Mouse (Mus musculus) midbrain, postnatal 0 days (tissue): ENCODE results near the gene Mrpl33. TPM values are rescaled to one million over a fixed set of nuclear protein-coding genes. Genes with fewer than 3 reads are reported as not detected.

ENCODE experiments used
- ATAC-seq: fragments of 200-750 bp; cut with Nextera tagmentation; 2 replicates; pipeline ENCODE4 v1.8.0; 2017; ENCODE audit warnings: moderate number of reproducible peaks, mild to moderate bottlenecking, moderate TSS enrichment, moderate library complexity; ENCODE audit not compliant: low FRiP score
- DNase-seq: peaks from one replicate; pipeline ENCODE4 v3.0.0-alpha.2; 2015; ENCODE audit warnings: low spot score
- H3K27ac ChIP-seq: fragments of 300-500 bp; sonication (generic); 2 replicates; pipeline ENCODE4 v1.5.1; 2014; ENCODE audit warnings: low read depth, mild to moderate bottlenecking, low read length, mixed read lengths
- H3K27me3 ChIP-seq: fragments of 300-500 bp; sonication (generic); 2 replicates; pipeline ENCODE4 v1.6.1; 2014; ENCODE audit warnings: low read length, control low read depth, mixed read lengths; ENCODE audit not compliant: insufficient read depth
- H3K36me3 ChIP-seq: fragments of 300-500 bp; sonication (generic); 2 replicates; pipeline ENCODE4 v1.6.1; 2014; ENCODE audit warnings: low read length, control low read depth, mixed read lengths; ENCODE audit not compliant: insufficient read depth
- H3K4me1 ChIP-seq: fragments of 300-500 bp; sonication (generic); 2 replicates; pipeline ENCODE4 v1.6.1; 2014; ENCODE audit warnings: mild to moderate bottlenecking, control low read depth, antibody characterized with exemption, low read length, mixed read lengths; ENCODE audit not compliant: insufficient read depth
- H3K4me2 ChIP-seq: fragments of 300-500 bp; sonication (generic); 2 replicates; pipeline ENCODE4 v1.6.1; 2014; ENCODE audit warnings: low read depth, mild to moderate bottlenecking, low read length, mixed read lengths; ENCODE audit not compliant: poor library complexity, severe bottlenecking
- H3K4me3 ChIP-seq: fragments of 300-500 bp; sonication (generic); 2 replicates; pipeline ENCODE4 v1.5.1; 2014; ENCODE audit warnings: low read depth, mild to moderate bottlenecking, low read length, moderate library complexity
- H3K9ac ChIP-seq: fragments of 300-500 bp; sonication (generic); replicated peaks from 2 replicates; pipeline ENCODE4 v1.6.1; 2014; ENCODE audit warnings: mild to moderate bottlenecking, low read length, moderate library complexity, mixed read lengths; ENCODE audit not compliant: poor library complexity, severe bottlenecking
- H3K9me3 ChIP-seq: fragments of 300-500 bp; sonication (generic); 2 replicates; pipeline ENCODE4 v1.6.1; 2016; ENCODE audit warnings: low read length, control low read depth
- CTCF ChIP-seq: IDR thresholded peaks from 2 replicates; pipeline ENCODE4 v1.5.1; 2016; ENCODE audit warnings: antibody characterized with exemption, mild to moderate bottlenecking
- WGBS: fragments of 180-500 bp; shearing (Covaris S2); extraction: QIAGEN DNeasy Blood & Tissue Kit; methylation state at CpG from one replicate; pipeline ENCODE4 v1.1.7; 2014; 5-methylcytosine and 5-hydroxymethylcytosine counted together
- polyA plus RNA-seq: library from polyadenylated mRNA; unstranded; fragments of >200 nt; fragmentation: Nextera tagmentation; extraction: Ambion mirVana; gene quantifications from 2 replicates; pipeline ENCODE4 v1.2.1, GENCODE M21; 2015
- total RNA-seq: library from RNA; depleted of rRNA; stranded (reverse); fragments of >200 nt; gene quantifications from 2 replicates; pipeline ENCODE4 v1.2.3, GENCODE M21; 2014; rRNA removed

Mrpl33 gene
- 79.9 and 114 TPM in 2 replicates for total RNA-seq
- 283 and 291 TPM in 2 replicates for polyA plus RNA-seq

DNA sequence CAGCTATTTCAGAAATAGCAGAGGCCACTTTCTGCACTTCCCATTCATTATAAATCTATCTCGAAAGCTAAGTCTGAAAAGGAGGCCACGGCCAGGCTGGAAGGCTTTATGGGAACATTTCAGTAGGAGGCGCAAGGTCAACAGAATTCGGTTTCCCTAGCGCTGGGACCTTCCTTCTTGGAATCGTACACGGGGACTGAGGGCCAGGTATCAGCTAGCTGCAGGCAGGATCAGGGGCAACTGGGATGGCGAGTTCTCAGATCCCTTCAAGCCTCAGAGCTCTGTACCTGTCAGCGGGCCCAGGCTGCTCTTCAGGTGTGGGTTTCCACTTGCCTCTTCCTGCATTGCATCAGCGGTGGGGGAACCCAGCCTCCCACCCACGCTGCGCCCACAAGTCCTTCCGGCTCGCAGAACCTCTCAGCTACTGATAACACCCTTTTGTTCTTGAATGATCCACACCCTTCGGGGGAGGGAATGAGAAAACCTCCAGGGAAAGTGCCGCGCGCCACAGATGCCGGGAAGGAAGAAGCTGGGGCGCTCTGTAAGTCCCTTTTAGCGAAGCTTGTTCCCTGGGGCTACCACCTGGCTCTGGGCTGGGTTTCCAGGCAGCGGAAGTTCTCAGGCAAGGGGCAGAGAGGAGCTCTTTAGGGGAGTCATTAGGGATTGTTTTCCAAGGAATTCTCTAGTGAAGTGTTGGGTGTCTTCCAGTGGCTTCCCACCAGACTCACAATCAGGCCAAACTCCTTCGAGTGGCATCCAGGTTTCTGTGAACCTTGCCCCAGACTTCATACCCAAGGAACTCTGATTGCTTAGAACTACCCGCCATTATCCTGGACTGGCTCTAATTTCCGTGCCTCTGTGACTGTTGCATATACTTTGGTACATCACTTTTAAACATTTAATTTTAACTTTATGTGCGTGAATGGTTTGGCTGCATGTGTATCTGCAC is at the start of gene Mrpl33:
Gene Mrpl33 (plus strand): TSS at position 455 of the 949 bp plus-strand sequence.
- peak; percentile 61 for DNase-seq
- H3K4me1 ChIP-seq: peaks cover 4% of the 10 kb centered on the region
- peak within 1 kb of the TSS; percentile 30 for H3K4me3 ChIP-seq
- ATAC-seq: 0 out of 2 replicates have a peak, but pooled peaks have one; percentile 10
- no peaks in the 10 kb centered on the region for H3K27me3 ChIP-seq
- no peaks in the 10 kb centered on the region for H3K36me3 ChIP-seq
- H3K4me2 ChIP-seq: peak within 1 kb of the TSS; percentile 49
- peak; percentile 60 for TF ChIP-seq CTCF
- WGBS: 7% methylated on average over 26 of the region's 26 CpGs
- H3K9me3 ChIP-seq: no peaks in the 10 kb centered on the region
- H3K27ac ChIP-seq: no peak within 1 kb of the TSS
- H3K9ac ChIP-seq: peak within 1 kb of the TSS; percentile 34; the same call in 1 of the 2 replicates

- no peak overlapping the region for H3K27ac ChIP-seq
- no peak for TF ChIP-seq CTCF
- no peaks in the 10 kb centered on the region for H3K4me1 ChIP-seq
- no peak overlapping the region for H3K9ac ChIP-seq
- peaks cover 21% of the 10 kb centered on the region; the same call in 1 of the 2 replicates for H3K36me3 ChIP-seq
- no peak for DNase-seq
- H3K4me3 ChIP-seq: no peak overlapping the region
- WGBS: 38% methylated on average over 1 of the region's 1 CpGs
- H3K9me3 ChIP-seq: no peaks in the 10 kb centered on the region
- no peak for ATAC-seq
- no peaks in the 10 kb centered on the region for H3K27me3 ChIP-seq
- no peak overlapping the region for H3K4me2 ChIP-seq
Measured at GRCm38 (mm10) chr5:31559401-31559800, 37.3 kb upstream of the Mrpl33 start.

DNA sequence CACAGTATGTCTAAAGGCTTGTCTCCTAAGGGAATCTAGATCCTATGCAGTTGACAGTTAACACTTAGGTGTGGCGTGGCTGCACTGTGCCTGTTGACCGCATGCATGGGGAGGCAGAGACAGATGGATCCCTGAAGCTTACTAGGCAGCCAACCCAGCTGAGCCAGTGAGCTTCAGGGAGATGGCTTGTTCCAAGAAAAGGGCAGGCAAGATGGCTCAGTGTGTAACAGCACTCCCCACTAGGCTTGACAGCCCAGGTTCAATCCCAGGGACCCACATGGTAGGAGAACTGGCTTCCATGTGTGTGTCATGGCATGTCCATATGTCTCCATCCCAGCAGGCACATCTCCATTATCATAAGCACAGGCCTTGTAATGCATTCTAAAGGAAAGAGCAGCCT is 36.4 kb upstream of the Mrpl33 start:
- Histone ChIP-seq H3K9me3 (no peaks in the 10 kb centered on the region), H3K4me2 (no peak overlapping the region), H3K9ac (no peak overlapping the region), H3K4me3 (no peak overlapping the region), H3K4me1 (no peaks in the 10 kb centered on the region), H3K27me3 (no peaks in the 10 kb centered on the region), H3K27ac (no peak overlapping the region), H3K36me3 (peaks cover 16% of the 10 kb centered on the region; the same call in 1 of the 2 replicates)
- DNase-seq: no peak
- WGBS: 94% methylated on average over 2 of the region's 2 CpGs
- no peak for TF ChIP-seq CTCF
- no peak for ATAC-seq

- Histone ChIP-seq H3K4me2 (no peak overlapping the region), H3K27me3 (no peaks in the 10 kb centered on the region), H3K9ac (no peak overlapping the region), H3K9me3 (no peaks in the 10 kb centered on the region), H3K36me3 (peaks cover 11% of the 10 kb centered on the region; the same call in 1 of the 2 replicates), H3K27ac (no peak overlapping the region), H3K4me3 (no peak overlapping the region), H3K4me1 (no peaks in the 10 kb centered on the region)
- ATAC-seq: no peak
- TF ChIP-seq CTCF: no peak
- DNase-seq: no peak
- 88% methylated on average over 7 of the region's 7 CpGs for WGBS
Measured at GRCm38 (mm10) chr5:31562036-31562666, 34.6 kb upstream of the Mrpl33 start.

- Histone ChIP-seq H3K27me3 (no peaks in the 10 kb centered on the region), H3K36me3 (peaks cover 11% of the 10 kb centered on the region; the same call in 1 of the 2 replicates)
Measured at GRCm38 (mm10) chr5:31563496-31563895, 33.2 kb upstream of the Mrpl33 start.

More at GRCm38 (mm10) chr5:31563496-31563895, 33.2 kb upstream of the Mrpl33 start:
- Histone ChIP-seq H3K9me3 (no peaks in the 10 kb centered on the region), H3K27ac (no peak overlapping the region), H3K4me1 (no peaks in the 10 kb centered on the region), H3K4me2 (no peak overlapping the region), H3K4me3 (no peak overlapping the region), H3K9ac (no peak overlapping the region)
- TF ChIP-seq CTCF: peak; percentile 99
- ATAC-seq (peak; percentile 49; the same call in 1 of the 2 replicates), DNase-seq (peak; percentile 85)
- WGBS: 7% methylated on average over 6 of the region's 6 CpGs
